Mouse (Mus musculus): ENCODE results near the gene Kcnq1. TPM values are rescaled to one million over a fixed set of nuclear protein-coding genes. Genes with fewer than 3 reads are reported as not detected.
A peak's percentile ranks its signal among the peaks of the same experiment; 100 is the strongest.

Gene Kcnq1
- polyA plus RNA-seq, 1 experiment from 2014 or later, result 0.63 TPM

GRCm38 (mm10) chr7:143302593-143303238 is 196.6 kb downstream of the Kcnq1 start:
- no peaks in the 10 kb centered on the region for H3K36me3 ChIP-seq (replicated peaks; ENCODE audit: insufficient read depth, low read length)
- no peak overlapping the region for H3K4me3 ChIP-seq (ENCODE audit: low read depth, low read length)
- ATAC-seq (no peak), DNase-seq (no peak)
- no peak overlapping the region for H3K9ac ChIP-seq (replicated peaks)
- WGBS (ENCODE audit: insufficient replicate concordance), result 67% methylated on average over 9 of the region's 9 CpGs
- no peaks in the 10 kb centered on the region for H3K27me3 ChIP-seq (ENCODE audit: insufficient read depth, low read length)
- H3K27ac ChIP-seq (ENCODE audit: low read depth), result no peak overlapping the region
- H3K4me1 ChIP-seq (ENCODE audit: insufficient read depth), result no peaks in the 10 kb centered on the region
- no peak overlapping the region for H3K4me2 ChIP-seq (ENCODE audit: low read depth, low read length)
- TF ChIP-seq CTCF (IDR thresholded peaks at IDR 0.05; ENCODE audit: low read depth) (no peak), EP300 (IDR thresholded peaks at IDR 0.05; ENCODE audit: low read depth) (no peak)
- no peaks in the 10 kb centered on the region for H3K9me3 ChIP-seq (ENCODE audit: low read length)

GRCm38 (mm10) chr7:143303557-143303956 is 197.4 kb downstream of the Kcnq1 start:
- Histone ChIP-seq H3K4me1 (ENCODE audit: insufficient read depth) (no peaks in the 10 kb centered on the region), H3K9me3 (ENCODE audit: low read length) (no peaks in the 10 kb centered on the region), H3K4me3 (ENCODE audit: low read depth, low read length) (no peak overlapping the region), H3K9ac (replicated peaks) (no peak overlapping the region), H3K27ac (ENCODE audit: low read depth) (no peak overlapping the region), H3K4me2 (ENCODE audit: low read depth, low read length) (no peak overlapping the region), H3K27me3 (ENCODE audit: insufficient read depth, low read length) (no peaks in the 10 kb centered on the region), H3K36me3 (replicated peaks; ENCODE audit: insufficient read depth, low read length) (no peaks in the 10 kb centered on the region)
- WGBS (ENCODE audit: insufficient replicate concordance), result 89% methylated on average over 5 of the region's 5 CpGs
- ATAC-seq (no peak), DNase-seq (no peak)
- TF ChIP-seq EP300 (IDR thresholded peaks at IDR 0.05; ENCODE audit: low read depth) (no peak), CTCF (IDR thresholded peaks at IDR 0.05; ENCODE audit: low read depth) (no peak)

GRCm38 (mm10) chr7:143305808-143306207 is 199.6 kb downstream of the Kcnq1 start:
- Histone ChIP-seq H3K36me3 (replicated peaks; ENCODE audit: insufficient read depth, low read length) (no peaks in the 10 kb centered on the region), H3K4me3 (ENCODE audit: low read depth, low read length) (no peak overlapping the region), H3K4me2 (ENCODE audit: low read depth, low read length) (no peak overlapping the region), H3K27ac (ENCODE audit: low read depth) (no peak overlapping the region), H3K9ac (replicated peaks) (no peak overlapping the region), H3K4me1 (ENCODE audit: insufficient read depth) (no peaks in the 10 kb centered on the region), H3K27me3 (ENCODE audit: insufficient read depth, low read length) (no peaks in the 10 kb centered on the region), H3K9me3 (ENCODE audit: low read length) (no peaks in the 10 kb centered on the region)
- ATAC-seq, result no peak
- TF ChIP-seq EP300 (IDR thresholded peaks at IDR 0.05; ENCODE audit: low read depth), result no peak
- TF ChIP-seq CTCF (IDR thresholded peaks at IDR 0.05; ENCODE audit: low read depth), result no peak
- DNase-seq, result no peak
- WGBS (ENCODE audit: insufficient replicate concordance), result 78% methylated on average over 10 of the region's 10 CpGs

GRCm38 (mm10) chr7:143308001-143308400 is 201.8 kb downstream of the Kcnq1 start:
- WGBS (ENCODE audit: insufficient replicate concordance), result 58% methylated on average over 1 of the region's 1 CpGs

GRCm38 (mm10) chr7:143310311-143310710 is 204.1 kb downstream of the Kcnq1 start:
- H3K9ac ChIP-seq (replicated peaks), result no peak overlapping the region
- H3K4me1 ChIP-seq (ENCODE audit: insufficient read depth), result no peaks in the 10 kb centered on the region; the same call in 1 of the 2 replicates
- no peak overlapping the region for H3K27ac ChIP-seq (ENCODE audit: low read depth)
- no peaks in the 10 kb centered on the region for H3K36me3 ChIP-seq (replicated peaks; ENCODE audit: insufficient read depth, low read length)
- TF ChIP-seq CTCF (IDR thresholded peaks at IDR 0.05; ENCODE audit: low read depth), result no peak
- no peak for TF ChIP-seq EP300 (IDR thresholded peaks at IDR 0.05; ENCODE audit: low read depth)
- H3K9me3 ChIP-seq (ENCODE audit: low read length), result no peaks in the 10 kb centered on the region
- no peak overlapping the region for H3K4me3 ChIP-seq (ENCODE audit: low read depth, low read length)
- ATAC-seq (no peak), DNase-seq (no peak)
- no peaks in the 10 kb centered on the region for H3K27me3 ChIP-seq (ENCODE audit: insufficient read depth, low read length)
- no peak overlapping the region for H3K4me2 ChIP-seq (ENCODE audit: low read depth, low read length)
- WGBS (ENCODE audit: insufficient replicate concordance), result 74% methylated on average over 3 of the region's 3 CpGs

More at GRCm38 (mm10) chr7:143308001-143308400, 201.8 kb downstream of the Kcnq1 start:
- no peak overlapping the region for H3K9ac ChIP-seq (replicated peaks)
- ATAC-seq, result 0 out of 2 replicates have a peak, but pooled peaks have one; percentile 33
- TF ChIP-seq CTCF (IDR thresholded peaks at IDR 0.05; ENCODE audit: low read depth) (no peak), EP300 (IDR thresholded peaks at IDR 0.05; ENCODE audit: low read depth) (no peak)
- H3K4me1 ChIP-seq (ENCODE audit: insufficient read depth), result no peaks in the 10 kb centered on the region
- H3K27ac ChIP-seq (ENCODE audit: low read depth), result no peak overlapping the region
- H3K4me2 ChIP-seq (ENCODE audit: low read depth, low read length), result no peak overlapping the region
- DNase-seq, result no peak
- H3K27me3 ChIP-seq (ENCODE audit: insufficient read depth, low read length), result no peaks in the 10 kb centered on the region
- no peaks in the 10 kb centered on the region for H3K36me3 ChIP-seq (replicated peaks; ENCODE audit: insufficient read depth, low read length)
- no peak overlapping the region for H3K4me3 ChIP-seq (ENCODE audit: low read depth, low read length)
- no peaks in the 10 kb centered on the region for H3K9me3 ChIP-seq (ENCODE audit: low read length)

GRCm38 (mm10) chr7:143310847-143311246 is 204.7 kb downstream of the Kcnq1 start:
- ATAC-seq (no peak), DNase-seq (no peak)
- H3K36me3 ChIP-seq (replicated peaks; ENCODE audit: insufficient read depth, low read length), result no peaks in the 10 kb centered on the region
- no peak overlapping the region for H3K9ac ChIP-seq (replicated peaks)
- no peak overlapping the region for H3K27ac ChIP-seq (ENCODE audit: low read depth)
- no peaks in the 10 kb centered on the region for H3K9me3 ChIP-seq (ENCODE audit: low read length)
- TF ChIP-seq EP300 (IDR thresholded peaks at IDR 0.05; ENCODE audit: low read depth), result no peak
- TF ChIP-seq CTCF (IDR thresholded peaks at IDR 0.05; ENCODE audit: low read depth), result no peak
- H3K27me3 ChIP-seq (ENCODE audit: insufficient read depth, low read length), result no peaks in the 10 kb centered on the region
- H3K4me2 ChIP-seq (ENCODE audit: low read depth, low read length), result no peak overlapping the region
- 82% methylated on average over 8 of the region's 8 CpGs for WGBS (ENCODE audit: insufficient replicate concordance)
- no peak overlapping the region for H3K4me3 ChIP-seq (ENCODE audit: low read depth, low read length)
- H3K4me1 ChIP-seq (ENCODE audit: insufficient read depth), result peaks cover 2% of the 10 kb centered on the region; the same call in 1 of the 2 replicates
